Mouse (Mus musculus) adipocyte (in vitro differentiated cells): Measurements from ENCODE around the gene Rgs3.

Experiments used
- DNase-seq: peaks from one replicate; pipeline ENCODE4 v3.0.0-alpha.2; 2016; ENCODE audit warnings: low spot score

The Rgs3 gene

DNA sequence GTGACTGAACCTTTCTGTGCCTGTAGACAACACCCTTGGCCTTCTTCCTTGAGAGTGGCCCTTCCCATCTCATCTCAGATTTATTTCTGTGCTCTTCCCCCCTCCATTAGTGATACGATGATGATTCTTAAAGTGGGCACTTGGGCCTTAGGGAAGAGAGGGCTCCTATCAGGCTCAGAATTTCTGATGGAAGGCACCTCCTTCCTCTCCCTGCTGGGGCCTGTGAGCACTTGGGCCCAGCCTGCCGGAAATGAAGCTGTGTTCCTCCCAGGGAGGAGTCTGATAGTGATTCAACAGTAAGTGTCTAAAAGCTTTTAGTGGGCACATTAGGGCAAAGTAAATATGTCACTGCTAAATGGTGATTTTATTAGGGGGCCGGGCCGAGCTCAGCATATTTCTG lies 67.7 kb downstream of the Rgs3 start:
- no peak for DNase-seq

DNA sequence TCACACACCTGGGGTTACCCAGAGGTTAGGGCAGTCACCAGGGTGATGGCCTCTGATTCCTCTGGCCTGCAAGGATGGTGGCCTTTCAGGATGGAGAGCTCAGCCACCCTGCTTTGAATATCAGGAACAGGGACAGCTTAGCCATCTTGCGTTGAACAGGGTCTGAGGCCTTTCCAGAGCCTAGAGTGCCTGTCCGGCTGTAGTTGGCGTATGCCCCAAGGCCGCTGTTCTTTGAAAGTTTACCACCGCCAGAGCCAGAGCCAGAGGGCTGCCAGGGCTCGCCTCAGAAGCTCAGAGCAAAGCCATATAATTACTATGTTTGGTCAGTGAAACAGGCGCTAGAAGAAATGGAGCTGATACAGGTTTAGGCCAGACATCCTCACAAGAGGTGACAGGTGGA lies 68.9 kb downstream of the Rgs3 start:
- no peak for DNase-seq

GRCm38 (mm10) chr4:62629461-62629860 lies 69.8 kb downstream of the Rgs3 start:
- no peak for DNase-seq

DNA sequence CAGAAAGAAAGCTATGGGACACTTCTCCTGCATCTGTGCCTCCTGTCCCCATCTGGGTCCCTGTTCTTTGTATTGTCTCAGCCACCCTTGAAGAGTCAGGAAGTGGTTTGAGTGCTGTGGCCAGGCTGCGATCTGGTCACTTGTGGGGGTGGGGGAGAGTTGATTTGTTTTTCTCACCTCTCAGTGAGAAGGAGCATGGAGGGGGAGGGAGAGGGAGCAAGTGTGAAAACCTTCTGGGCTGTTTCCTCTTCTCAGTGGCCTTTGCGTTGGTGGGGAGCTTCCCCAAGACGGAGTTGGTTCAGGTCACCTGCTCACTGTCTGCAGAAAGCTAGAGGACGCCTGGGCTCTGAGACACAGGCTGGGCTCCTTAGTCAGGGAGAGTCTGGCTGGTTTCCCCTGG lies 70.3 kb downstream of the Rgs3 start:
- no peak for DNase-seq

- no peak for DNase-seq
These were observed 73.6 kb downstream of the Rgs3 start for GRCm38 (mm10) chr4:62633243-62633642.

DNA sequence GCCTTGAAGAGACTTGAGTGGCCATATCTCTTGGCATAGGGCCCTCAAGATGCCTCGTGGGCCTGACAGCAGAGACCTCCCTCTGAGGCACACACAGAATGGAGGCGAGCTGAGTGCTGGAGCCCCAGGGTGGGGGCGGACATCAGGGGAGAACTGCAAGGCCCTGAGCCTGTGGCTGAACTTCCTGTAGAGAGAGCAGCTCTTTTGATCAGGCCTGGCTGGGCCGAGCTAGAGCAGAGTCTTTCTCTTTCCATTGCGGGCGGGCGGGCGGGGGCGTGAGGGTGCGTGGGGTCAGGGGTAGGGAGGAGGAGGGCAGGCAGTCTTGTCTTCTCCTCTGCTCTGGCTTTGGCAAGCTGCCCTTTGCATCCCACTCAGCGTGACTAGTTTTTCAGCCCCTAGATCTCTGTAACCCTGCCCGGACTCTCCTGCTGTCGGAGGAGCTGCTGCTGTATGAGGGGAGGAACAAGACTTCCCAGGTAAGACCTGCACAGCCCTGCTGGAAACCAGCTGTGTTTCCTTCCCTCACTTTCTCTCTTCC lies 74.5 kb downstream of the Rgs3 start:
- no peak for DNase-seq

DNA sequence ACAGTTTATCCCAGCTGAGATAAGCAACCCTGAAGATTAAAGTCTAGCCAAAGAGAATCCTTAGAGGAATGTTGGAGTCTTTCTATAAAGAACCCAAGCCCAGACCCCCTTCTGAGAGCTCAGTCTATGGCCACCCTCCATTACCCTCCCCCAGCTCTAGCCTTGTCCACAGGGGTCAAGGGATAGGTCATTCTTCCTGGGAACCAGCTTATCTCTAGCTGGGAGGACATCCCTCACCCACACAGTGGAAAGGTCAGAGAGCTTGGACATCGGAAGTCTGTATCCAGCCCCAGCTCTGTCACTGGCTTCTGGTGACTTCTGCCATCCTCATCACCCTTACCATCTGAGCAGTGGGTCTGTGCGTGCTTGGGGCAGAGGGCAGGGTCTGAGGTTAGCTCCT lies 75.2 kb downstream of the Rgs3 start:
- no peak for DNase-seq

DNA sequence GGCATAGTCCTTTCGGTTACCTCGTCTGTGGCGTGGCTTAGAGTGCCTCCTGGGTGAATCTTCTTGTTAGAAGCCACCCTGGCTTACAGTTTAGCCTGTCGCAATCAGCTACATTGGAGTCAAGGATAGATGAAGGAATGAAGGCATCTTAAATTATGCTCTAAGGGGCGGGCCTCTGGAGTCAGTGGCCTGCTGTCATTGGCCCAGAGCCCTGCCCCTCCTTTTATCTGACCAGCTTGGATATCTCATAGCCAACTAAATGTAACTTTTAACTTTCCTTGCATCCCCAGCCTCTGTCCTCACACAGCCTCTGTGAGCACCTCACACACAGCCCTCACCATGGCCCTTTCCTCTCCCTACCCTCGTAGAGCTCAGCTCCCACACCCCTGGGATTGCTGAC lies 76.4 kb downstream of the Rgs3 start:
- no peak for DNase-seq

GRCm38 (mm10) chr4:62637856-62638604 lies 78.4 kb downstream of the Rgs3 start:
- no peak for DNase-seq

- no peak for DNase-seq
These were observed 81.0 kb downstream of the Rgs3 start for GRCm38 (mm10) chr4:62640496-62641229.

DNA sequence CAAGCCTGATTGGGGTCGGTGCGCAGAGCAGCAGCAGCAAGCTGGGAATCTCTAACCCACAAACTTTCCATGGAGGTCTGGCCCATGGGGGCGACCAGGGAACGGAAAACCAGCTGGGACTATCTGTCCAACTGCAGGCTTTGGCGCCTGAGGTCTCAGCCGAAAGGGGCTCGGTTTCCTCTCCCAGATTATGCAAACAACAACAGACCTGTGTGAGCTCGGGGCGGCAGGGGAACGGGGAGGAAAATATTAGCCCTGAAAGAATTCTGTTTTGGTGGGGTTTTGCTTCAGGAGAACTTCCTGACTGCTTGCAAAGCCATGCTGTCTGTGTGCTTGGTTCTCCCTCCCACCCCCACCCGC lies 81.6 kb downstream of the Rgs3 start:
- no peak for DNase-seq

DNA sequence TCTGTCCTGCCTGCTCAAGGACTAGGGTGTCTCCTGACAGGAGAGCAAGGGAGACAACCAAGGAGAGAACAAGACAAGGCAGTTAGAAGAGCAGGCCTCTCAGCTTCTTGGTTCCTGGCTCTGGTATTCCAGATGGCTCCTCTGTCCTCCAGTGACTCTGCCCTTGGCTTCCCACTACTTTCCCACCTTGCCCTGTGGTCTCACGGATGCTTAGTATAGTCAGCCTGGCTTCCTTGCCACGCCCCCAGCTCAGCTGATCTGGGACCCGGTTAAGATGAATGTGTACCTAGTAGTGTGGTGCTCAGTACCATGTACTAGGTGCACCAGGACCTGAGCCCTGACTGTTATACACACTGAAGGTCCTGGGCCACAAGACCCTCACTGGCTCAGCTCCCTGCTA lies 82.0 kb downstream of the Rgs3 start:
- no peak for DNase-seq

GRCm38 (mm10) chr4:62643401-62643800 lies 83.8 kb downstream of the Rgs3 start:
- DNase-seq = no peak

- no peak for DNase-seq
These were observed 84.6 kb downstream of the Rgs3 start for GRCm38 (mm10) chr4:62644031-62644793.

GRCm38 (mm10) chr4:62646556-62647248 lies 87.1 kb downstream of the Rgs3 start:
- no peak for DNase-seq

GRCm38 (mm10) chr4:62648848-62649247 lies 89.2 kb downstream of the Rgs3 start:
- no peak for DNase-seq

DNA sequence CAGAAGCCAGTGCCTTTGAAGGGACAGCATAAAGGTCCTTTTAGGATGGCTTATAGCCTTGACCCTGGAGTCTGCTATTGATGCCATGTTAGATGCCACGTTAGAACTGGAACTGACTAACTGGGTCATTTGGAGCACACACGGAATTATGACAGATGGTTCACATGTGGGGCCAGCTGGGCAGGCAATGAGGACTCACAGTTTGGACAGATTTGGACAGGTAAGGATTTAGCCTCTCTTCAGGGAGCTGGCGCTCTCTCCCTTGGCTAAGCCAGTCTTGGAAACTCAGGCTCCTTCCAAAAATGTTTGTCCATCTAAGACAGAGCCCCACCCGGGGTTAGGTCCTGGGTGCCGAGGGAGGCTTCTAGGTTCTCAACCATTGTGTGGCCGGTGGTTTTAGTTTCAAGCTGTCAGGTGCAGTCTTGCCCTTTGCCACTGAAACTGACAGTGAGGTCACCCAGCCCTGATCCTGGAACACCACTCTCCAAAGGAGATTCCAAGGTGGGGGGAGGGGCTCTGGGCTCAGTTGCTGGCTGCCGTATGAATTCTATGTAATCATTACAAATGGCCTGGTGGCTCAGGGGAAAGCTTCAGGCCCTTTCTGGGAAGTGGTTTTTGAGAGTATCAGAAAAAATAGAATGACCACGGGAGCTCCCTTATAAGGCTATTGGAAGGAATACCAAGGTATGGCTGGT lies 90.0 kb downstream of the Rgs3 start:
- no peak for DNase-seq

GRCm38 (mm10) chr4:62651179-62651760 lies 91.6 kb downstream of the Rgs3 start:
- no peak for DNase-seq

GRCm38 (mm10) chr4:62652215-62652614 lies 92.6 kb downstream of the Rgs3 start:
- no peak for DNase-seq

DNA sequence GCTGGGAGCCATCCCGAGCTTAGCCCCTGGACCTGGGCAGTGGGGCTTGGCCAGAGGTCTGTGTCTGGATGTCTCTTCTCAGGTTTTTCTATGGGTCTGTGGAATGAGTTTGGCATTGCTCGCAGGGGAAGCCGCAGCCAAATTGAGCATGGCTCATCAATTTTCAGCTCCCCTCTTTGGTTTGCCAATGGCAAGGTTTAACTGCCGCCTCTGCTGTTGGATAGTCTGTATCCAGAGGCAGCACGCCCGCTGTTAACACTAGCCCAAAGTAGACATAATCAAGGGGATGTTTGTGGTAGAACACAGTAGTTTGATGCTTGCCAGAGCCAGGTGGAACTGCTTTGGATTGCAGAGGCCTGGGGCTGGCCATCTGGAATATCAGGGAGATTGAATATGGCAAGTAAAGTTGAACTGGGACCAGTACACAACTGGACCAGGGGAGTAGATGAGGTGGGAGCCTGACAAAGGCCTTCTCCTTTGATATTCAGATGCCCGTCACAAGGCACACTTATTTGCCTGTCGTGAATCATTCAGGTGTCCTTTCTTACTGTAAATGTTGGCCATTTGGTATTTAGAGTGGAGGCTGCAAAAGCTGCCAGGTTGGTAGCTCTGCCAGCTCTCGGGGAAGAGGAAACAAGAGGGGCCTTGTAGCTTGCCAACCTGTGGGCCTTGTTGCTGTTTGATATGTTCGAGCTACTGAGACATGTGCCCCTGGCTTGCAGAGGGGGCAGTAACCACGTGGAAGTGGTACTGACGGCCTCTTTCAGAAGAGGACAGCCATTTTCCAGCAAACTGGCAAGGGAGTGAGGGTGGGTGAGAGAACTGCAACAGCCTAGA lies 93.5 kb downstream of the Rgs3 start:
- no peak for DNase-seq
